Mouse (Mus musculus) hematopoietic stem cell, adult 5-6 weeks (primary cell): ENCODE data around the gene Itpkc. TPM values are rescaled to one million over a fixed set of nuclear protein-coding genes. Genes with fewer than 3 reads are reported as not detected.

ENCODE experiments used
- ATAC-seq, 2 experiments: fragments of 125-278 bp in 1 of 2; replicated peaks in 1 of 2; 2 replicates each; pipeline ENCODE4 v1.8.0; 2016 to 2017; ENCODE audit warnings: inconsistent platforms in 2 of 2, mild to moderate bottlenecking in 2 of 2, moderate number of reproducible peaks in 2 of 2, low read depth in 1 of 2, moderate TSS enrichment in 1 of 2; ENCODE audit not compliant: low FRiP score in 2 of 2, poor library complexity in 2 of 2, severe bottlenecking in 2 of 2, insufficient read depth in 1 of 2, low TSS enrichment in 1 of 2
- total RNA-seq: library from RNA; stranded (forward); fragments of 172-1452, 232-1000 nt; gene quantifications from 2 replicates; pipeline ENCODE4 v1.2.3, GENCODE M21; 2017

Gene Itpkc
- total RNA-seq, 1 experiment from 2014 or later: 8.1 TPM

GRCm38 (mm10) chr7:27161744-27162143 lies 66.7 kb downstream of the Itpkc start:
- no peak for ATAC-seq

- no peak for ATAC-seq
Observed at GRCm38 (mm10) chr7:27160921-27161320, 67.5 kb downstream of the Itpkc start.

DNA sequence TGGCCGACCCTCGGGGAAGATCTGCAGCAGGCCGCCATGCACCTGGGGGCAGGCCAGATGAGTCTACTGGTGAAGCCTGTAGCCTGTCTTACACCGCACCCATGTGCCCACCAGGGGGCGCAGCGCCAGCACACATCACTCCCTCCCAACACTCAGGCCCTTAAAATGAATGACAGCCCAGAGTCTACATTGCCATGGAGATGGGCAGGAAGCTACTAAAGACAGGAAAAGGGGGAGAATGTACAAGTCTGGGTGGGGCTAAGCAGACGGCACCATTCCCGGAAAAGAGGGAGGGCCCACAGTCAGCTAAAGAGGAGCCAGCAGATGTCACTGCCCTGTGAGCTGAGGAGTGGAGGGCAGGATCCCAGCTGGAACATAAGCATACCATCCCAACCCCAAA lies 68.6 kb downstream of the Itpkc start:
- ATAC-seq: peak; percentile 87

DNA sequence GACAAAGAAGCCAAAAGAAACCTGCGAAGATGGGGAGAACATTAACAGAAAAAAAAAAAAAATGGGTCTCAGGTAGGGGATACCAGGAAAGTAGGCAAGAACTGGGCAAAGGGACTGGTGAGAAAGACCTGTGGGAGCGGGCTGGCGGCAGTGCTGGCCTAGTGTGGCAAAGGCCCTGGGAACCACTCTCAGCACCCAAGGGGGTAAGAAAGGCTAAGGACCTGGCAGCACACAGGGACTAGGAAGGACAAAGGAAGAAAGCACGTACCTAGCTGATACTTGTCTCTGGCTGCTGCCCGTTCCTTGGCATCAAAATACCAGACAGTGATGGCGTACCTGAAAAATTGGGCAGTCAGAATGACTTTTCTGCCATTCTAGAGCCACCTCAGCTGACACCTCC lies 69.2 kb downstream of the Itpkc start:
- ATAC-seq: no peak

DNA sequence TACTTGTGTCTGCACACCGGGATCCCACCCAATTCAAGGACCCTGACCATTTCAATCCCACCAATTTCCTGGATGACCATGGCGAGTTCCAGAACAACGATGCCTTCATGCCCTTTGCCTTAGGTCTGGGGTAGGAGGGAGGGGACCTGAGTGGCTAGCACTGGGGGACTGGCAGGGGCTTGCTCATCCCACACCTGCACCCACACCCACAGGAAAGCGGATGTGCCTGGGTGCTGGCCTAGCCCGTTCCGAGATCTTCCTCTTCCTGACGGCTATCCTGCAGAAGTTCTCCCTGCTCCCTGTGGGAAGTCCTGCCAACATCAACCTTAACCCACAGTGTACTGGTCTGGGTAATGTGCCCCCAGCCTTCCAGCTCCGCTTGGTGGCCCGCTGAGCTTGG lies 70.3 kb downstream of the Itpkc start:
- ATAC-seq: no peak

Other genes starting within 250 kb of the Itpkc start
- not detected in 2 replicates for gene Cyp2a12, start 199.6 kb downstream of the Itpkc start, total RNA-seq
- gene Cyp2f2, start 108.8 kb downstream of the Itpkc start, total RNA-seq: not detected in 2 replicates
- gene Cyp2t4, start 74.9 kb downstream of the Itpkc start, total RNA-seq: not detected in 2 replicates
- 21.0 and 24.1 TPM in 2 replicates for gene Egln2, start 61.9 kb downstream of the Itpkc start, total RNA-seq
- gene Rab4b, start 49.8 kb downstream of the Itpkc start, total RNA-seq: 15.4 and 21.1 TPM in 2 replicates
- gene Gm21983, start 47.6 kb downstream of the Itpkc start, total RNA-seq: not detected in 2 replicates
- gene Mia, start 47.5 kb downstream of the Itpkc start, total RNA-seq: not detected in 2 replicates
- 1.9 and 3.5 TPM in 2 replicates for gene BC024978, start 32.9 kb downstream of the Itpkc start, total RNA-seq
- 77.9 and 95.9 TPM in 2 replicates for gene Snrpa, start 32.4 kb downstream of the Itpkc start, total RNA-seq
- gene Coq8b, start 4.4 kb upstream of the Itpkc start, total RNA-seq: 9.4 and 13.8 TPM in 2 replicates
- gene Numbl, start 29.8 kb upstream of the Itpkc start, total RNA-seq: 1.6 and 2.4 TPM in 2 replicates
- 1.9 TPM in 1 of 2 replicates, not detected in the other for gene Ltbp4, start 109.0 kb upstream of the Itpkc start, total RNA-seq
- 15.8 and 22.4 TPM in 2 replicates for gene Shkbp1, start 127.4 kb upstream of the Itpkc start, total RNA-seq
- gene Gm20479, start 128.8 kb upstream of the Itpkc start, total RNA-seq: not detected in 2 replicates
- 0.31 TPM in 1 of 2 replicates, not detected in the other for gene Sptbn4, start 219.0 kb upstream of the Itpkc start, total RNA-seq
- gene Blvrb, start 219.3 kb upstream of the Itpkc start, total RNA-seq: 20.4 and 31.7 TPM in 2 replicates
- 9.7 and 16.8 TPM in 2 replicates for gene Sertad3, start 245.1 kb upstream of the Itpkc start, total RNA-seq